Mouse (Mus musculus) E14TG2a.4 (cell line): ENCODE measurements around the gene Angptl1.

Experiments
- CTCF ChIP-seq: conservative IDR thresholded peaks from 2 replicates; pipeline ENCODE4 v1.5.1; 2014; ENCODE audit warnings: low read length
- NANOG ChIP-seq: IDR thresholded peaks from 2 replicates; pipeline ENCODE4 v1.6.1; 2014; ENCODE audit warnings: borderline replicate concordance, low read length, mixed read lengths

- TF ChIP-seq CTCF, result no peak
- no peak for TF ChIP-seq NANOG
These were observed 25.4 kb downstream of the Angptl1 start for GRCm38 (mm10) chr1:156863726-156864125.
